ENCODE assay signal across 8 mouse cellular contexts in the genomic region with DNA sequence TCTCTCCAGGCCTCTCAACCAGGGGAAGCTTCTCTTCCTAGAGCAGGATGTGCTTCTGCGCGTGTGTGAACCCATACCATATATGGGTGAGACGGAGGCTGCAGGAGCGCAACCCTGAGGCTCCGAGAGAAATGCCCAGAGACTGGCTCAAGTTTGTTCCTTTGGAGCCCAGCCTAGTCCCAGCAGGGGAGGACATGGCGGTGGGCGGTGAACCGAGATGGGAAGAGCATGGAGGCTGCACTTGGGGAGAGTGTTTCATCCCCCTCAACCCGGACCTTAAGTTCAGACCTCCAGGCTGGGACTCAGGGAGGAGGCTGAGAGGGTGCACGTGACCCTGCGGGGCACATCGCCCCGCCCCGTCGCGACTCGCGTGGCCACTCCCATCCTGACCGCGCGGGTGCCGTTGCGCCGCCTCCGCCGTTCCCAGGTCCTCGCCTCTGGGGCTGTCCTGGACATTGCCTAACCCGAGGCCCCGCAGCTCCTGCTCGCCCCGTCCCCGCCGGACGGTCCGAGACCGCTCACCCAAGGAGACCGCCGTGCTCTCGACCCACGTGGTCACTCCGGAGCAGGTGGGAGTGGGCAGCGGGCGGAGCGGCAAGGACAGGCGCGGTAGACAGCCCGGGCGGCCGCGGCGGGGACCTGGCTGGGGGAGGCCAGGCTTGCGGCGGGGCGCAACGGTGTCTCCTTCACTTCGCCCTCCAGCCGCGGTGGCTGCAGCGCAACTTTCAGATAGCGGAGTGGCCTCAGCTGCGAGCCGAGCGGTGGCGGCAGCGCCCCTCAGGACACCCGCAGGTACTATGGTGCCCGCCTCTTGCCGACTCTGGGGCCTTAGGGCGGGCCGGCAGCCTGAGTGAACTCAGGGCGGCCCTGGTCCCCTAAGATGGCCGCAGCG. TPM values are rescaled to one million over a fixed set of nuclear protein-coding genes. Genes with fewer than 3 reads are reported as not detected.
DNase-seq lines count a peak whose midpoint lies in the region; ATAC-seq and TF ChIP-seq lines count a peak whose summit lies in the region.

No protein-coding gene starts in this region.

- H3K27me3 ChIP-seq in embryonic facial prominence, embryonic 15.5 days = no peaks in the 10 kb centered on the region
- H3K27me3 ChIP-seq in limb, embryonic 14.5 days (ENCODE audit: control insufficient read depth, insufficient read depth, low read length) = no peaks in the 10 kb centered on the region
- no peaks in the 10 kb centered on the region for H3K27me3 ChIP-seq in midbrain, embryonic 16.5 days (ENCODE audit: control insufficient read depth, insufficient read depth, low read depth, low read length)
- H3K27me3 ChIP-seq in spleen, adult 2 months (ENCODE audit: control insufficient read depth, insufficient read depth, low read length) = no peaks in the 10 kb centered on the region

- ATAC-seq in embryonic facial prominence, embryonic 15.5 days (ENCODE audit: insufficient number of reproducible peaks, low FRiP score, low TSS enrichment, low read depth) = peak; percentile 98
- peak; percentile 99 for ATAC-seq in limb, embryonic 14.5 days (ENCODE audit: low FRiP score, low read depth)
- ATAC-seq in midbrain, embryonic 16.5 days = peak; percentile 97

- no peaks in the 10 kb centered on the region for H3K9me3 ChIP-seq in embryonic facial prominence, embryonic 15.5 days (replicated peaks)
- H3K9me3 ChIP-seq in limb, embryonic 14.5 days (ENCODE audit: control insufficient read depth, low read length) = no peaks in the 10 kb centered on the region
- H3K9me3 ChIP-seq in midbrain, embryonic 16.5 days (replicated peaks; ENCODE audit: control insufficient read depth, low read length, poor library complexity, severe bottlenecking) = no peaks in the 10 kb centered on the region

- peak; percentile 98 to 99 for DNase-seq in B cell, adult 2 months
- DNase-seq in heart, adult 9 months (ENCODE audit: low spot score in 2 of 2) = peak; percentile 97 to 98
- DNase-seq in kidney, adult 9 months = peak; percentile 98
- peak; percentile 92 for DNase-seq in limb, embryonic 14.5 days (ENCODE audit: low spot score)
- peak; percentile 89 to 96 for DNase-seq in spleen, adult 2 months (ENCODE audit: low read depth in 1 of 2, low spot score in 2 of 2)

- peak overlapping the region; percentile 91 for H3K9ac ChIP-seq in embryonic facial prominence, embryonic 15.5 days
- peak overlapping the region; percentile 98 for H3K9ac ChIP-seq in limb, embryonic 14.5 days (ENCODE audit: low read depth, low read length, severe bottlenecking)
- H3K9ac ChIP-seq in midbrain, embryonic 16.5 days (ENCODE audit: low read depth, low read length) = peak overlapping the region; percentile 84

- H3K36me3 ChIP-seq in embryonic facial prominence, embryonic 15.5 days = peaks cover 17% of the 10 kb centered on the region
- peaks cover 21% of the 10 kb centered on the region for H3K36me3 ChIP-seq in limb, embryonic 14.5 days (ENCODE audit: control insufficient read depth, insufficient read depth, low read length)
- no peaks in the 10 kb centered on the region for H3K36me3 ChIP-seq in midbrain, embryonic 16.5 days (ENCODE audit: control insufficient read depth, insufficient read depth, low read length)
- peaks cover 9% of the 10 kb centered on the region for H3K36me3 ChIP-seq in spleen, adult 2 months (ENCODE audit: control insufficient read depth, insufficient read depth, low read length)

- peak overlapping the region; percentile 87 for H3K27ac ChIP-seq in bone marrow macrophage, adult 2 months (ENCODE audit: insufficient read depth, low read depth, low read length)
- H3K27ac ChIP-seq in embryonic facial prominence, embryonic 15.5 days (replicated peaks) = peak overlapping the region; percentile 96
- peak overlapping the region; percentile 95 for H3K27ac ChIP-seq in limb, embryonic 14.5 days (replicated peaks; ENCODE audit: low read depth, low read length)
- peak overlapping the region; percentile 96 for H3K27ac ChIP-seq in midbrain, embryonic 16.5 days (ENCODE audit: low read length)
- H3K27ac ChIP-seq in spleen, adult 2 months (ENCODE audit: insufficient read depth, low read length) = peak overlapping the region; percentile 95

- H3K4me1 ChIP-seq in bone marrow macrophage, adult 2 months (ENCODE audit: control insufficient read depth, insufficient read depth, low read length) = peaks cover 32% of the 10 kb centered on the region
- peaks cover 29% of the 10 kb centered on the region for H3K4me1 ChIP-seq in embryonic facial prominence, embryonic 15.5 days
- H3K4me1 ChIP-seq in limb, embryonic 14.5 days (ENCODE audit: control insufficient read depth, insufficient read depth, low read length) = peaks cover 14% of the 10 kb centered on the region
- H3K4me1 ChIP-seq in midbrain, embryonic 16.5 days (ENCODE audit: control insufficient read depth, insufficient read depth, low read length) = peaks cover 16% of the 10 kb centered on the region
- H3K4me1 ChIP-seq in spleen, adult 2 months (ENCODE audit: control insufficient read depth, insufficient read depth, insufficient read length) = peaks cover 10% of the 10 kb centered on the region

- H3K4me3 ChIP-seq in bone marrow macrophage, adult 2 months (ENCODE audit: insufficient read depth, low read length) = peak overlapping the region; percentile 100
- peak overlapping the region; percentile 72 for H3K4me3 ChIP-seq in embryonic facial prominence, embryonic 15.5 days (replicated peaks)
- H3K4me3 ChIP-seq in limb, embryonic 14.5 days (replicated peaks; ENCODE audit: low read length) = peak overlapping the region; percentile 98
- H3K4me3 ChIP-seq in midbrain, embryonic 16.5 days (ENCODE audit: low read depth, low read length) = peak overlapping the region; percentile 77
- peak overlapping the region; percentile 96 for H3K4me3 ChIP-seq in spleen, adult 2 months (ENCODE audit: extremely low read depth, insufficient read depth, insufficient read length)

- under 1% methylated on average over 73 of the region's 73 CpGs for WGBS in embryonic facial prominence, embryonic 15.5 days
- 2% methylated on average over 59 of the region's 73 CpGs for WGBS in limb, embryonic 14.5 days
- WGBS in midbrain, embryonic 16.5 days = 0% methylated on average over 61 of the region's 73 CpGs
- WGBS in spleen, adult 2 months = under 1% methylated on average over 67 of the region's 73 CpGs

- TF ChIP-seq CTCF in bone marrow macrophage, adult 2 months (IDR thresholded peaks at IDR 0.05; ENCODE audit: low read depth, low read length) = no peak
- TF ChIP-seq CTCF in spleen, adult 2 months (IDR thresholded peaks at IDR 0.05; ENCODE audit: extremely low read depth, insufficient read depth, insufficient read length, insufficient replicate concordance) = no peak

- H3K4me2 ChIP-seq in embryonic facial prominence, embryonic 15.5 days (replicated peaks) = peak overlapping the region; percentile 77
- peak overlapping the region; percentile 84 for H3K4me2 ChIP-seq in limb, embryonic 14.5 days (replicated peaks; ENCODE audit: low read depth, low read length, severe bottlenecking)
- H3K4me2 ChIP-seq in midbrain, embryonic 16.5 days (ENCODE audit: low read length) = peak overlapping the region; percentile 84

- TF ChIP-seq POLR2A in bone marrow macrophage, adult 2 months (IDR thresholded peaks at IDR 0.05; ENCODE audit: borderline replicate concordance, low read depth, low read length) = no peak
- peak; percentile 83; the same call in 1 of the 2 replicates for TF ChIP-seq POLR2A in limb, embryonic 14.5 days (IDR thresholded peaks at IDR 0.05; ENCODE audit: borderline replicate concordance, extremely low read depth, insufficient read depth, insufficient read length)
- TF ChIP-seq POLR2A in spleen, adult 2 months (IDR thresholded peaks at IDR 0.05; ENCODE audit: low read depth, low read length) = peak; percentile 72

RNA-seq across cellular contexts. Expression of a gene that starts 6.1 kb away (rescaled TPM):
- polyA plus RNA-seq in bone marrow macrophage, adult 2 months (2012; ENCODE audit: insufficient read depth, insufficient read length, missing spikeins) = 211 and 222 TPM in 2 replicates
- 221 and 226 TPM in 2 replicates for polyA plus RNA-seq in embryonic facial prominence, embryonic 15.5 days (2015; fragmentation: Nextera tagmentation; extraction: Ambion mirVana)
- polyA plus RNA-seq in limb, embryonic 14.5 days (2012; rRNA removed) = 146 and 150 TPM in 2 replicates
- 215 and 226 TPM in 2 replicates for polyA plus RNA-seq in limb, embryonic 14.5 days (2014; fragmentation: Nextera tagmentation; extraction: Ambion mirVana)
- polyA plus RNA-seq in midbrain, embryonic 16.5 days (2015; fragmentation: Nextera tagmentation; extraction: Ambion mirVana) = 291 and 294 TPM in 2 replicates
- polyA plus RNA-seq in spleen, adult 2 months (2012; rRNA removed) = 59.8 and 66.8 TPM in 2 replicates

RNA-seq across cellular contexts. Expression of a gene that starts 17.7 kb away (rescaled TPM):
- 15.5 and 23.1 TPM in 2 replicates for polyA plus RNA-seq in bone marrow macrophage, adult 2 months (2012; ENCODE audit: insufficient read depth, insufficient read length, missing spikeins)
- polyA plus RNA-seq in embryonic facial prominence, embryonic 15.5 days (2015; fragmentation: Nextera tagmentation; extraction: Ambion mirVana) = 20.4 and 20.7 TPM in 2 replicates
- polyA plus RNA-seq in limb, embryonic 14.5 days (2012; rRNA removed) = 16.0 and 18.0 TPM in 2 replicates
- 24.7 and 26.5 TPM in 2 replicates for polyA plus RNA-seq in limb, embryonic 14.5 days (2014; fragmentation: Nextera tagmentation; extraction: Ambion mirVana)
- polyA plus RNA-seq in midbrain, embryonic 16.5 days (2015; fragmentation: Nextera tagmentation; extraction: Ambion mirVana) = 58.1 and 58.7 TPM in 2 replicates
- 17.9 and 19.4 TPM in 2 replicates for polyA plus RNA-seq in spleen, adult 2 months (2012; rRNA removed)

Comparison
In these comparisons a context has a peak if more than half of its experiments do, and no peak if none do; other contexts are left out.
1. Peak in every context shown above with its lines: DNase-seq, ATAC-seq, H3K4me3 ChIP-seq and H3K27ac ChIP-seq.